Mouse (Mus musculus) cerebellum, adult (tissue): ENCODE results near the gene Olfr1404.
"Not testable (repeated sequence)": the region's sequence is repeated elsewhere in the genome, so short reads cannot be mapped to it uniquely, and the experiment has no call there.

Source experiments
- ATAC-seq: cut with Nextera tagmentation; 2 replicates; pipeline ENCODE4 v1.9.2; 2017; ENCODE audit warnings: mild to moderate bottlenecking, moderate library complexity, mixed read lengths; ENCODE audit not compliant: insufficient number of reproducible peaks, low FRiP score, low TSS enrichment

The Olfr1404 gene

DNA sequence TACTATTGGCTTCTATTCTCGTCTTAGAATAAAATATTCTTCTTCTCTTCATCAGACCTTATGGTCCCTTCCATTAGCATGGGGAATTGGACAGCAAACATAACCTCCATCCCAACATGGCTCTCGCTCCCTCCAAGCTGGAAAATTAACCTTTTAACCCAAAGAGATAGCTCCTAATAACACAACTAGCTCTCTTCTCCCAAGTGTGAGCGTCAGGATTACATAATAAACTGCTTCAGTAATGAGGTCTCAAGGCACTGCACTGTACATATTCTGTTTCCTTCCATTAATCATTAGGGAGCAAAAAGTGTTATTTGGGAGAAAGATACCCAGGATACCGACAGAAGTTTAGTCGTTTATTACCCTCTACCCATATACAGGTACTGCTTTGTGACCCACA is at the start of gene Olfr1404:
Olfr1404 (plus strand) TSS at position 301 of the 400 bp plus-strand sequence.
- ATAC-seq, result no peak

DNA sequence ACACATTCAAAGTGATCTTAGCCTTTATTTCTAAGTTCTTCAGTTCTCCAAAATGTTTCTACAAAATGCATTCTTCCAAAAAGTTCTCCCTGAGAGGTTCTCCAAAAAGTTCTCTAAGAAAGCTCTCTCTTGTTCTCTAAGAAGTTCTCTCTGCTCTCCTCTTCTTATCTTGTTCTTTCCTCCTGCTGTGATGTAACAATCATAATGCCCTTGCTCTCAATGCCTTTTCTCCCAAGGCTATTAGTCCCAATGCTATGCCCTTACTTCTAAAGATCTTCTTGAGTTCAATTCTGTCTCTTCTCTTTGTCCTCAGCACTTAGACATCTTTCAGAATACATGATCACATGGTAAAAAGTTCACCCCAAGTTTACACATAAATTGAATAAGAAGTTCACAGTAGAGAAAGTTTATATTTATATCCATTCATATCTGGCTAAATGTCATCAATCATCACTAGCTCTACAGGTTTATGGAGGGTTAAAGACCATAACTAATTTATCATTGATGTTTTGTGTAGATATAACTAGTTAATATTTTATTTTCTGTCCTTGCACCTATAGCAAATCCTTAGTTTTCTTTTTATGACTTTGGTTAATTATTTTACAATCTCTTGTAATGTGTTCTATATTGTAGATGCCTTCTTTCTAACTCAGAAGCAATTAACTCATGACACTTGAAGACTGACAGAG is 37.9 kb upstream of the Olfr1404 start:
- no peak for ATAC-seq

DNA sequence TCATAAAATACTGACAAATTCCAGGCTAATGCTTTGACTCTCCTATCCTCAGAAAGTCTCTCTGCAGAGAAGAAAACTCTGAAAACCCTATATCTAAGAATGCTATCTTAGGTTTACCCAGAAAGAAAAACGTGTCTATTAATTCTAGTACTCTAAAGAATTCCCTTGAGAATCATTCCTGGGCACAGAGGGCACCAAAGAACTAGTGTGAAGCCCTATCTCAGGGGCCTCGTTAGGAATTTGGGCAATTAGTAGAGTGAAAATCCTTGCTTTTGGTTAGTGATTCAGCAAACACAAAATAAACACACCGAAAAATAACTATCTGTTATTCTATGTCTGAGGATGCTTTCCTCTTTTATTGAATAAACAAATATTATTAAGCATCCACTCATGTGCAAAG is 21.7 kb upstream of the Olfr1404 start, which contains the start of gene Olfr1406:
Olfr1406 (minus strand) TSS at position 101 of the 400 bp plus-strand sequence.
- no peak for ATAC-seq

DNA sequence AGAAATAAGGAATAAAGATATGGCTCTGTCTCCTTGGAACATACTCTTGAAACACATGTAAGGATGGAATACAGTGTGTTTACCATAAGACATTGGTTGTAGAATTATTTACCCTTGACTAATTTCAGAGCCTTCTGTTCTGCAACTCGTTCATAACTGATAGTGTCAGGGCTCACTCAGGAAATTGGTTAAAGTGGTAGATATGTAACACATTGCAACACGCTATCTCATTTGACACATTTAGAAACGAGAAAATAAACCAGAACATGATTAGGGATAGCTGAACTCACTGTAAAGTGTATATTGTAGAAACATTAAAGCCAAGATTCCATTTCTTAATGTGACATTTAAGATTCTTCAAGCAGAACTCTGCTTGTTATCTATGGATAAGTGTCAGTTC is 20.1 kb upstream of the Olfr1404 start:
- no peak for ATAC-seq

DNA sequence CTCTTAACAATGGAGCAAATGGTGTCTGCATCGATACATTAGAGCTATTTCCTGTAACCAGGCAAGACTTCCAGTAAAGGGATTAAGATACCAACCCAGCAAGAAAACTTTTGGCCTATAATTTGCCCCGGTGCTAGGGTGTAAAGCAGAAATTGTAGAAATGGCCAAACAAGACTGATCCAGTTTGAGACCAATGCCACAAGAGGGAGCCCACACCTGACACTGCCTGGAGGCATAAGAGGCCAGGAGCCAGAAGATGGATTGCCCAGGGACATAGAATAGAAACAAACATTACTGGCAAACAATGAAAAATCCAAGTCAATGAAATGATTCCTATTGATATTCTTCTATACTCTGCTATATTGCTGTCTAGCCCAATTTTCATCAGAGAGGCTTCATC is 15.8 kb upstream of the Olfr1404 start:
- no peak for ATAC-seq

DNA sequence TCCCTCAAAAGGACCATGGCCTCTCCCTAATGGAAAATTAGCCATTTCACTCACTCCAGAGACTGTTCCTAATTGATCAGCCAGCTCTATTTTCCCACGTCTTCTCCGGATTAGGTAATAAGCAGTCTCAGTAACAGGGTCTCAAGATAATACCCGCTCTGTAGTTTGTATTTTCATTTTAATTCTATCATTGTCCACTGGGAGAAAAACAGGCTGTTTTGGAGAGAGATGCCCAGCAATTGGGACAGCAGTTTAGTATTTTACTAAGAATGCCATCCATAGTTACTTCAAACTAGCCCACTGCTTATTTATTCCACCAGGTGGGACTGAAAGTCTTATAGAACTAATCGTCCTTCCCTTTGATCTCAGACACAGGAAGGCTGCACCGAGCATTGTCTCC is 14.7 kb upstream of the Olfr1404 start, which contains the start of gene Olfr218:
Olfr218 (plus strand) TSS at position 301 of the 400 bp plus-strand sequence.
- ATAC-seq, result no peak

DNA sequence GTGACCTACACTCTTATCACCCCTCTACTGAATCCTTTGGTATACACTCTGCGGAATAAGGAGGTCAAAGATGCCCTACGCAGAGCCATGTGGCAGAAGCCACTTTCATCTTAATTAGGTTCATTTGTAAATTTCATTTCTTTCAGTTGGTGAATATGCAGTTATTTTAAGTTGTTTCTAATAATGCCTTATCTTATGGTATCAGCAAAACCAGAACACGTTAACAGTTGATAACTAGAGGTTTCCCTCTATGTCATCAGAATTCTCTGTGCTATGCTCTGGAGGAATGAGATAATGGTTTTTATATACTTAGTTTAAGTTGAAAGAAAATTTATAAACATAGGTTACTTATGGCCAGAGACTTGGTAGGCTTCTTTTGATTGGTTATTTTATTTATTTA is 4.3 kb downstream of the Olfr1404 start:
- no peak for ATAC-seq

DNA sequence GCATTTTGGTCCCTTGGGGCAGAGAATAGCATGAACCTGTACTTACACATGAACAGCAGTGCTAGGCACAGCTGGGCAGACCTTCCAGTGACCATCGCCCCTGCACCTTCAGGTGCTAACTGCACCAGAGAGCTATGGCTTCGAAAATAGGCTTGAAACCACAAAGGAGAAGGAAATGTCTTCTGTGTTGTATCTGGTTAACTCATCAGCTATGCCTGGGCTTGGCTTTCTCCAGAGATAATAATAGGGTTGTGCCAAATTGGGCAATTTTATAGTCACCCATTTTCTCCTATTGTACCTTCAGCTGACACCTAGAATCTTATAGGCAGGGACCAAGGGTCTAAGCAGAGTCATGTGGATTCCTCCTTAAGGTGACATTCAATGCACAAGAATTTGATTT is 14.9 kb downstream of the Olfr1404 start, which contains the start of gene Fcer1a:
Fcer1a (minus strand) TSS at position 134 of the 400 bp plus-strand sequence.
- ATAC-seq, result no peak

DNA sequence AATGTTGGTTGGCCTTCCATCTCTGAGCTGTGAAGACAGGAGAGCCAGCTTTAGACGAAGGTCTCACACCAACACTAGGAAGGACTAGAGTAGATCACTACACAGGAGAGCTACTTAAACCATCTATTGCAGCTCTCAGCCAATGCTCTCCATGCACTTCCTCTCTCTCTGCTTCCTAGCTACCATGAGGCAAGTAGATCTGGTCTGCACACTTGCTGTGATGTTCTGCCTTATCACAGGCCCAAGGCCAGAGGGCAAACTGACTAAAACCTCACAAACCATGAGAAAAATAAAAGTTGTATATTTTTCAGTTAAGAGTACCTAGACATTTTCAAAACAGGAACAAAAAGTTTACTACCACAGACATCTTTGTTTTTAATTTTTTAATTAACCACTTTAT is 24.8 kb downstream of the Olfr1404 start:
- ATAC-seq, result not testable (repeated sequence)

DNA sequence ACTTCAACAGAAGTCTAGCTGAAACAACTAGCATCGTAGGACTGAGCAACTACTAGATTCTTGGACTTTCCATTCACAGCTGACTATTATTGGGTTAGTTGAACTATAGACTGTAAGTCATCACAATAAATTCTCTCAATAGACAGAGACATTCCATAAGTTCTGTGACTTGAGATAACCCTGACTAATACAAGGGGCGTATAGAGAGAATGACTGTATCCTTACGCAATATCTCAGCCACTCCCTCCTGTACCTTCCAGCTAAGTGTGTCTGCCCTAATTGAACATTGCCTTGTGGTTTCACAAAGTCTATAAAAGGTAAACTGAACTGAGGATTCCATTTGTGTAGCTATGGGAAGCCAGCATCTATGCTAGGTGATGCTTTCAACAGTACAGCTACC is 37.7 kb downstream of the Olfr1404 start:
- no peak for ATAC-seq

DNA sequence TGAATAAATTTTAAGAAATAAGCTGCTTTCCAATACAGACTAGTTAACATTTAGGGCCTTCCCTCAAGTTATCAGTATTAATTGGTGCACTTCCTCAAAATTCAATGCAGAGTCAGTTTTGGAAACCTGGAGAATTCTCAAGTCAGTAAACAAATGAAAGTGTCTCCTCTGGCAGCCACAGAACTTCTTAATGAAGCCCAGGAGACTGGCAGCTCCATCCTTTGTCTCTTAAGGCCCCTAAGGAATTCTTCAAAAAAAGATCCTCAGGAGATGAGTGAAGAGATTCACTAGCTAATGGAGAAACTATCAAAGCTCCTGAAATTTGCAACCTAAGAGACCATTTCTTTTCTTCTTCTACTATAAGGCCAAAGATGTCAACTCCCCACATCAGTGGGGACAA is 53.5 kb downstream of the Olfr1404 start, which contains the start of gene Olfr418:
Olfr418 (plus strand) TSS at position 301 of the 400 bp plus-strand sequence.
- ATAC-seq, result no peak
